Mouse (Mus musculus) MN1 (cell line): Measurements from ENCODE around the gene Pkd2.

Experiments used
- DNase-seq: peaks from one replicate; pipeline ENCODE4 v3.0.0-alpha.2; 2016; ENCODE audit warnings: low spot score

The Pkd2 gene

GRCm38 (mm10) chr5:104465731-104466130 lies 6.5 kb downstream of the Pkd2 start:
- DNase-seq, result no peak

DNA sequence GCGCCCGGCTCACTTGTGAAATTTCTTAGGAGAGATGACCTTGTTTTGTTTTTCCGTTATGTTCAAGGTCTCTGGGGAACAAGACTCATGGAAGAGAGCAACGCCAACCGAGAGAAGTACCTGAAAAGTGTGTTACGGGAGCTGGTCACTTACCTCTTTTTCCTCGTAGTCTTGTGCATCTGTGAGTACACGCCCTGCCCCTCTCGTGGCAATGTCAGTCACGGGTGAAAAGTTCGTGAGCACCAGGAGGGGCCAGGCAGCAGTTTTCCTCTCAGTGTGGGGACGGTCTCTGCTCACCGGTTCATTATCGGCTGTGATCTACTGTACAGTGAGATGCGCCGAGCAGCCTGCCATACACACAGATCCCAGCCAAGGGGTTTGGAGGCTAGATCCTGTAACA lies 7.6 kb downstream of the Pkd2 start:
- DNase-seq, result no peak

DNA sequence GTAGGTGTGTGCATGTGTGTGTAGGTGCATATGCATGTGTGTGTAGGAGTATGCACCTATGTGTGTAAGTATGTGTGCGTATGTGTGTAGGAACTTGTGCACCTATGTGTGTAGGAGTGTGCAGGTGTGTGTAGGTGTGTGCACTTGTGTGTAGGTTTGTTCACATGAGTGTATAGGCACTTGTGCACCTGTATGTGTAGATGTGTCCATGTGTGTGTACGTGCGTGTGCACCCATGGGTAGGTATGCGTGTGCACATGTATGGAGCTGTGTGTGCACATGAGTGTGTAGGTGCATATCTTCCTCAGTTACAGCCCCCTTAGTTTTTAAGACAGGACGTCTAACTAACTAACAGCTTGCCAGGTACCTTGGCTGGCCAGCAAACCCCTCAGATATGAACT lies 9.3 kb downstream of the Pkd2 start:
- no peak for DNase-seq

- DNase-seq, result no peak
Observed at GRCm38 (mm10) chr5:104470981-104471391, 11.7 kb downstream of the Pkd2 start.

- DNase-seq, result no peak
Observed at GRCm38 (mm10) chr5:104472371-104472770, 13.1 kb downstream of the Pkd2 start.

DNA sequence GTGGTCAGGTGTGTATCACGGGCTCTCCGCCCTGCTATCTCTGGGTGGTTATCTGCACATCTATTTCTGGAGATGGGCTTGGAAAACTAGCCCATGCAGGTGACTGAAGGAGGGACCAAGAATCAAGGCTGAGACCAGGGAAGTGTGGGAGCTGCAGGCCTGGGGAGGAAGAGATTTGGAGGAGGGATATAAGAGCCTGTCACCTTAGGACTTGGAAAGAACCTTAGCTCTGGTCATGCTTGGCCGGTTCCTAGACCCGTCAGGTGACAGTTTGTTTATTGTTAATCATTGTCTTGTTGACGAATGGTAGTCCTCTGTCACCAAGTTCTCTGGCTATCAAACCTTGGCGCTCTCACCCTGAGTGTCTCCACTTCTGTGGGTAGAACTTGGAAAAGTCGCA lies 21.1 kb downstream of the Pkd2 start:
- DNase-seq, result no peak

- DNase-seq, result peak; percentile 87
Observed at GRCm38 (mm10) chr5:104482856-104483255, 23.6 kb downstream of the Pkd2 start.

DNA sequence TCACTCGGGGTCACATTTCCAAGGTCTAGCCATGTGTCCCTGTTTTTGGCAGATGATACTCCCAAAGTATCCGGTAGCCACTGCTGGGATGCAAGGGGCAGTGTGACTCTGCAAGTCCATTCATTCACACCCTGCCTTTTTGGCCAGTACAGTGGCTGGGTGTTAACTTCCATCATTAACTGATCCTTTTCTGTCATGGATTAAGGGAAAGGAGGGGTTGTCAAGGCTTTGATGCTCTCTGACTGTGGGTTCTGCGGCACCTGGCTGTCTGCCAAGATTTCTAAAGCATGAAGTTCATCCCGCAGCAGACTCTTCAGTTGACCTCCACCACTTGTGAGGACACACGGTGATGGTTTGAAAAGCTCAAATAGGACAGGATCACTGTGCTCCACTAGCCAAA lies 32.3 kb downstream of the Pkd2 start:
- DNase-seq, result no peak

DNA sequence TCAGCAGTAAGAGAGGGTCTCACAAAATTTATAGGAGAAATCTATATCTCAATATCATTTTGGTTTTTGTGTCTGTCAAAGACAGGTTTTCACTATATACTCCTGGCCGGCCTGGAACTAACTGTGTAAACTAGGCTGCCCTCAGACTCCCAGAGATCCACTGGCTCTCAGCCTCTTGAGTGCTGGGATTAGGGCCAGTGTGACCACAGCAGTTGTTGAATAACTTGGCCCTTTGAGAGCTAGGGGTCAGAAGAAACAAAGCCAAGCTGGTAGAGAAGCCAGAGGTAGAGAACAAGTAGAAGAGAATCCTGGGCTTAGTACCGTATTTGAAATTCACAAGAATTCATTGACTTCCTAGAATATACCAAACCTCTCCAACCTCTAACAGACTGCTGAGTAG lies 45.6 kb downstream of the Pkd2 start:
- DNase-seq, result no peak

DNA sequence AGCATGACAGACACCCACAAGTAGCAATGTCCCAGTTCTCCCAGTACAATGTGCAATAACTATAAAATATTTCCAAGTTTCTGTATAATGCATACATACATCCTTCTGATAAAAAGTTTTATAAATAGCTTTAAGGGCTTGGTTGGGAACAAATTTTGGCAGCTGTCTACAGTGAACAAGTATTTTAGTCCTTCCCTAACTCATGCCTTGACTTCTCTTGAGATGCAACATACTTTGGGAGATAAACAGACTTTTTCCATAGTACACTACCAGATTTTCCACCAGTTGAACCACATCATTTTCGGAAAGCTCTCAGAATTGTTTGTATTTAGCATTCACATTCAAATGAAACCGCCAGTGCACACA lies 48.6 kb downstream of the Pkd2 start:
- DNase-seq, result no peak

GRCm38 (mm10) chr5:104508195-104508891 lies 49.1 kb downstream of the Pkd2 start, which contains the start of gene BC005561:
Gene BC005561, plus strand, starts transcription at chr5:104508352.
- peak; percentile 83 for DNase-seq

DNA sequence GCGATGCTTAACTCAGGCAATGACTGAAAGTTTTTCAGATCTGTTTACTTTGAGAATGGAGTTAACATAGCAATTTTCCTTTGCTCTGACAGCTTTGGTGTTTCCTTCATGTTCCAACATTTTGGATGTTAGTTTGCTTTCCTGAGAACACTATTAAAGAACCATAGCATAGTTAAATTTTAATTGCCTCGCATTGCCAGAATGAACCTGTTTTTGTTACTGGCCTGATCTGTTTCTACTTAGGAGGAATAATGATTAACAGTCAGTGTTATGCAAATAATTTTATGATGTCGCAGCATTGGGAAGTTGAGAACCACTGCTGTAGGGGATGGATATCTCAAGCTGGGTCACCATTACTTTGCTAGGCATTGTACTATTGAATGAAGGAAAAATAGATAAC lies 52.0 kb downstream of the Pkd2 start:
- DNase-seq, result no peak

DNA sequence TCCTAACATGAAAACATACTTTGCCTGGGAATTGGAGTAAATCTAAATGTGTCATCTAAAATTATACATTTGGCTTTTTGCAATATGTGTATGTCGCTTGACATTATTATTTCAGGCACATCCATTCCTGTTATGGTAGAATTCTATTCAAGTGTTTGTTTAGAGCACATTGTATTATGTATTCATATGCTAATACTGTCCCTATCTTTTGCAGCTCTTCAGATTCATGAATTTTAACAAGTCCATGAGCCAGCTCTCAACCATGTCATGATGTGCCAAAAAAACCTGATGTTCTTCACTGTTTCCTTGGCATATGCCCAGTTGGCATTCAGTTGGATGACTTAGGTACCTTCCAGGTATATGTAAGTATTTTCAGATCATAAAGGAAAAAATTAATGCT lies 79.4 kb downstream of the Pkd2 start:
- no peak for DNase-seq

- DNase-seq, result no peak
Observed at GRCm38 (mm10) chr5:104539331-104539730, 80.1 kb downstream of the Pkd2 start.
